Mouse (Mus musculus): ENCODE measurements around the gene Tapbpl. TPM values are rescaled to one million over a fixed set of nuclear protein-coding genes. Genes with fewer than 3 reads are reported as not detected.

Gene Tapbpl
- total RNA-seq, 2 experiments from 2014 or later, result 4.4 to 5.1 TPM

GRCm38 (mm10) chr6:125213129-125213528 is 18.5 kb downstream of the Tapbpl start:
- no peak for DNase-seq
- intact Hi-C loops (cut with DNase I), result no loop called here

- no peak for DNase-seq
- intact Hi-C loops (cut with DNase I), result no loop called here
Measured at GRCm38 (mm10) chr6:125212621-125213020, 19.0 kb downstream of the Tapbpl start.

- no peak for DNase-seq
- intact Hi-C loops (cut with DNase I), result no loop called here
Measured at GRCm38 (mm10) chr6:125210436-125210835, 21.2 kb downstream of the Tapbpl start.

GRCm38 (mm10) chr6:125197166-125197565 is 34.5 kb downstream of the Tapbpl start:
- intact Hi-C loops (cut with DNase I), result no loop called here
- DNase-seq, result no peak

GRCm38 (mm10) chr6:125196301-125196700 is 35.4 kb downstream of the Tapbpl start:
- DNase-seq, result no peak
- intact Hi-C loops (cut with DNase I), result no loop called here

- intact Hi-C loops (cut with DNase I), result no loop called here
- DNase-seq, result no peak
Measured at GRCm38 (mm10) chr6:125195541-125196075, 36.1 kb downstream of the Tapbpl start.

GRCm38 (mm10) chr6:125193390-125193789 is 38.3 kb downstream of the Tapbpl start:
- no peak for DNase-seq
- intact Hi-C loops (cut with DNase I), result loop anchor here (2.0 kb wide), 1 partner anchor 25 kb away; no protein-coding TSS in a partner anchor

- no peak for DNase-seq
- intact Hi-C loops (cut with DNase I), result loop anchor here (2.0 kb wide), 1 partner anchor 26 kb away; no protein-coding TSS in a partner anchor
Measured at GRCm38 (mm10) chr6:125192841-125193240, 38.8 kb downstream of the Tapbpl start.

GRCm38 (mm10) chr6:125192016-125192714 is 39.5 kb downstream of the Tapbpl start:
- peak; percentile 88 to 90 for DNase-seq
- intact Hi-C loops (cut with DNase I), result loop anchor here (2.0 kb wide), 1 partner anchor 27 kb away; no protein-coding TSS in a partner anchor

GRCm38 (mm10) chr6:125191332-125192015 is 40.2 kb downstream of the Tapbpl start, which contains the start of the genes Ncapd2 and Mrpl51:
TSS of gene Ncapd2 (minus strand) at chr6:125191701.
TSS of gene Mrpl51 (plus strand) at chr6:125191801.
- intact Hi-C loops (cut with DNase I), result loop anchor here (2.0 kb wide), 2 partner anchors 23 to 27 kb away; no protein-coding TSS in a partner anchor
- DNase-seq, result peak; percentile 95 to 97

- intact Hi-C loops (cut with DNase I), result loop anchor here (2.0 kb wide), 1 partner anchor 22 kb away; no protein-coding TSS in a partner anchor
- no peak for DNase-seq
Measured at GRCm38 (mm10) chr6:125190816-125191215, 40.8 kb downstream of the Tapbpl start.

- DNase-seq, result no peak
- intact Hi-C loops (cut with DNase I), result no loop called here
Measured at GRCm38 (mm10) chr6:125186203-125186602, 45.5 kb downstream of the Tapbpl start.

- intact Hi-C loops (cut with DNase I), result no loop called here
Measured at GRCm38 (mm10) chr6:125182133-125182532, 49.5 kb downstream of the Tapbpl start.

GRCm38 (mm10) chr6:125179601-125180000 is 52.1 kb downstream of the Tapbpl start:
- no peak for DNase-seq
- intact Hi-C loops (cut with DNase I), result no loop called here

More at GRCm38 (mm10) chr6:125182133-125182532, 49.5 kb downstream of the Tapbpl start:
- peak in 1 of 2 experiments; percentile 38 for DNase-seq

GRCm38 (mm10) chr6:125175469-125175868 is 56.2 kb downstream of the Tapbpl start:
- intact Hi-C loops (cut with DNase I), result no loop called here

More at GRCm38 (mm10) chr6:125175469-125175868, 56.2 kb downstream of the Tapbpl start:
- DNase-seq, result no peak

Small RNAs within 50 kb of the gene (microRNA-seq; reads per million reads assigned to microRNA genes)
- gene Mir3098 (ENCODE audit: borderline number of aligned reads in 2 of 2) (0.72 to 2.7 reads per million in 2 experiments), gene Mir8113 (ENCODE audit: borderline number of aligned reads in 2 of 2) (0 reads per million in 2 experiments)

Other genes starting within 250 kb of the Tapbpl start
- 1 to 10 TPM in 1 of 2 experiments, under 1 TPM in 1; 0.81 to 1.0 TPM for gene Pianp, start 235.2 kb downstream of the Tapbpl start, total RNA-seq (2021)
- gene Zfp384, start 222.7 kb downstream of the Tapbpl start, total RNA-seq (2021), result 10 to 100 TPM; 19.6 to 21.6 TPM
- gene Ing4, start 192.1 kb downstream of the Tapbpl start, total RNA-seq (2021), result 10 to 100 TPM; 30.5 to 34.4 TPM
- 1 to 10 TPM; 1.7 to 2.1 TPM for gene Acrbp, start 182.2 kb downstream of the Tapbpl start, total RNA-seq (2021)
- gene Lpar5, start 163.9 kb downstream of the Tapbpl start, total RNA-seq (2021), result under 1 TPM in 1 of 2 experiments, not detected in 1; 0.24 TPM
- 100 to 1,000 TPM; 118 to 127 TPM for gene Chd4, start 135.9 kb downstream of the Tapbpl start, total RNA-seq (2021)
- 10 to 100 TPM; 20.3 to 21.0 TPM for gene Nop2, start 100.0 kb downstream of the Tapbpl start, total RNA-seq (2021)
- gene Iffo1, start 86.6 kb downstream of the Tapbpl start, total RNA-seq (2021), result 1 to 10 TPM; 6.6 to 9.4 TPM
- 1,000 to 10,000 TPM; 4,473 to 4,723 TPM for gene Gapdh, start 65.4 kb downstream of the Tapbpl start, total RNA-seq (2021)
- 10 to 100 TPM; 20.8 to 25.3 TPM for gene Ncapd2, start 40.2 kb downstream of the Tapbpl start, total RNA-seq (2021)
- 100 to 1,000 TPM; 308 to 334 TPM for gene Mrpl51, start 40.1 kb downstream of the Tapbpl start, total RNA-seq (2021)
- gene Vamp1, start 16.3 kb downstream of the Tapbpl start, total RNA-seq (2021), result 1 to 10 TPM; 5.0 to 6.5 TPM
- gene Cd27, start 5.2 kb upstream of the Tapbpl start, total RNA-seq (2021), result under 1 TPM in 1 of 2 experiments, not detected in 1; 0.49 TPM
- not detected for gene Tuba3a, start 54.2 kb upstream of the Tapbpl start, total RNA-seq (2021)
- gene Ltbr, start 82.0 kb upstream of the Tapbpl start, total RNA-seq (2021), result 10 to 100 TPM; 28.8 to 31.3 TPM
- 1 to 10 TPM in 1 of 2 experiments, under 1 TPM in 1; 0.46 to 1.1 TPM for gene Scnn1a, start 88.8 kb upstream of the Tapbpl start, total RNA-seq (2021)
- gene Tnfrsf1a, start 117.5 kb upstream of the Tapbpl start, total RNA-seq (2021), result 10 to 100 TPM; 59.6 to 63.7 TPM
- gene Plekhg6, start 148.9 kb upstream of the Tapbpl start, total RNA-seq (2021), result not detected

Data from heart, postnatal 36 days (tissue).